Mouse (Mus musculus): Measurements from ENCODE around the gene Lcn2. TPM values are rescaled to one million over a fixed set of nuclear protein-coding genes. Genes with fewer than 3 reads are reported as not detected.

Gene Lcn2
- polyA plus RNA-seq, 2 experiments = 1.3 to 2.8 TPM

DNA sequence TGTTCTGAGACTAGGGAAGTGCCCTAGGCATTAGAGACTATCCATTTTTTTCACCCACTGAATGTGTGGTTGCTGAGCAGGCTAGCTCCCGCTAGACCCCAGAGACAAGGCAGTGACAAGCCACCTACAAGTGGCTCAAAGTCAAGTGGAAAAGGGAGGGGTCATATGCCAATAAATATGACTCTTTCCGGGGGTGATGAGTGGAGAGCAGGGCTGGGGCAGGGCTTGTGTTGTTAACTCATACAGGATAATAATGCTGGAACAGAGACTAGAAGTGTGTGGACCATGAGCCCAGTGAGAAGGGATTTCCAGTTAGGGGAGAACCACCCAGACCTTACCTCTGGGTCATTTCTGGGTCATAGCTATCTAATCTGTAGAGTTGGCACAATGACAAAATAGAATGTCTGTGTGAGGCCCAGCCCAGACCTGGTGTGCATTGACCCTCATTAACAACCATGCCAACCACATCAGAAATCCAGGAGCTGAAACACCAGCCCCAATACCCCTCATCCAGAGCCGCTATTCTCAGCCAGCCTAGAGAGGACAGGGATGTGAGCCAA lies 33.6 kb downstream of the Lcn2 start:
- H3K4me2 ChIP-seq (replicated peaks; ENCODE audit: low read depth, low read length, severe bottlenecking) = no peak overlapping the region
- no peak overlapping the region for H3K9ac ChIP-seq (ENCODE audit: low read depth, low read length, severe bottlenecking)
- no peaks in the 10 kb centered on the region for H3K27me3 ChIP-seq (ENCODE audit: control insufficient read depth, insufficient read depth, low read length)
- H3K9me3 ChIP-seq (ENCODE audit: control insufficient read depth, low read length) = no peaks in the 10 kb centered on the region
- TF ChIP-seq POLR2A (IDR thresholded peaks at IDR 0.05; ENCODE audit: borderline replicate concordance, extremely low read depth, insufficient read depth, insufficient read length) = no peak
- no peak overlapping the region for H3K4me3 ChIP-seq (replicated peaks; ENCODE audit: low read length)
- ATAC-seq (ENCODE audit: low FRiP score, low read depth) (no peak), DNase-seq (ENCODE audit: low spot score) (no peak)
- H3K36me3 ChIP-seq (ENCODE audit: control insufficient read depth, insufficient read depth, low read length) = peaks cover 3% of the 10 kb centered on the region
- H3K27ac ChIP-seq (replicated peaks; ENCODE audit: low read depth, low read length) = no peak overlapping the region
- peaks cover 16% of the 10 kb centered on the region; the same call in 1 of the 2 replicates for H3K4me1 ChIP-seq (ENCODE audit: control insufficient read depth, insufficient read depth, low read length)
- WGBS = 82% methylated on average over 3 of the region's 3 CpGs

DNA sequence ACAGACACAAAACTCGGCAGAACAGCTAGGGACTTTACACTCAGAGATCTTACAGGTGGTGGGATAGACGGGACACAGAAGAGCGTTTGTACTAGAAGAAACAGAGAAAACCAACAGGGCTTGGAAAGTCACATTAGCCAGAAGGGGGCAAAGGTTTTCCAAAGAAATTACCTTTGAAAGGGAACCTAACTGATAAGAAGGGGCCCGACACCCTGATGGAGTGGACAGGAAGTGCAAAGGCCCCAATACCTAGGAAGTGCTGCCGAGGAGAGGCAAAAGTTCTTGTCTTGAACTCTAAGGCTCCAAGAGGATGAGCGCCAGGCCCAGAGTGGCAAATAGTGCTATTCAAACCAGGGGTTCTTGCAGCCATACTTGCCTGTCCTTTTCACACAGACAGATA lies 34.2 kb downstream of the Lcn2 start:
- Histone ChIP-seq H3K4me1 (ENCODE audit: control insufficient read depth, insufficient read depth, low read length) (peaks cover 16% of the 10 kb centered on the region; the same call in 1 of the 2 replicates), H3K27me3 (ENCODE audit: control insufficient read depth, insufficient read depth, low read length) (no peaks in the 10 kb centered on the region), H3K9me3 (ENCODE audit: control insufficient read depth, low read length) (no peaks in the 10 kb centered on the region), H3K4me3 (replicated peaks; ENCODE audit: low read length) (no peak overlapping the region), H3K36me3 (ENCODE audit: control insufficient read depth, insufficient read depth, low read length) (peaks cover 9% of the 10 kb centered on the region), H3K27ac (replicated peaks; ENCODE audit: low read depth, low read length) (no peak overlapping the region), H3K9ac (ENCODE audit: low read depth, low read length, severe bottlenecking) (no peak overlapping the region), H3K4me2 (replicated peaks; ENCODE audit: low read depth, low read length, severe bottlenecking) (peak overlapping the region; percentile 79)
- WGBS = 58% methylated on average over 6 of the region's 6 CpGs
- TF ChIP-seq POLR2A (IDR thresholded peaks at IDR 0.05; ENCODE audit: borderline replicate concordance, extremely low read depth, insufficient read depth, insufficient read length) = no peak
- ATAC-seq (ENCODE audit: low FRiP score, low read depth) (no peak), DNase-seq (ENCODE audit: low spot score) (no peak)

DNA sequence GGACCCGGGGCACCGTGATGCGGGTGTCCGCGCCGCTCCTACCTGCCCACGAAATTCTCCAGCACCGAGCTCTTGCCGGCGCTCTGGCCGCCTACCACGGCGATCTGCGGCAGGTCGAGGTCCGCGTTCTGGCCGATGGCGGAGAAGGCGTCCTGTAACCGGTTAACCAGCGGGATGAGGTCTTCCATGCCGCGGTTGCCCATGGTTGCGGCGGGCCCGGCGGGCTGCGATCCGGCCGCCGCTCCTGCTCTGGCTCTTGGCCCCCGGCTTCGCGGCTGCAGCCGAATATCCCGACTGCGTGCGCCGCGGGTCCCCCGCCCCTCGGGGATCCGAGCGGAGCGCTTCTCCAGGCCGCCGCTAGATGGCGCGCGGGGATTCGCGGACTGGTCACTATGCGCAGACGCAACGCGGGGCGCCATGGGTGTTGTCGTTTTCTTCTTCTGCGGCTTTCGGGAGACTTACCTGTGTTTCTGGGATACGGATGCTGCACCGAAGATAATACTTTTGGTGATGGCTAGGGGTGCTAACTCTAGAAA lies 35.0 kb downstream of the Lcn2 start, which contains the start of gene Dnm1:
Gene Dnm1, minus strand, starts transcription at position 332 of the 536 bp plus-strand sequence.
- under 1% methylated on average over 46 of the region's 63 CpGs for WGBS
- peak within 1 kb of the TSS; percentile 80 for H3K4me3 ChIP-seq (replicated peaks; ENCODE audit: low read length)
- TF ChIP-seq POLR2A (IDR thresholded peaks at IDR 0.05; ENCODE audit: borderline replicate concordance, extremely low read depth, insufficient read depth, insufficient read length) = no peak
- no peaks in the 10 kb centered on the region for H3K9me3 ChIP-seq (ENCODE audit: control insufficient read depth, low read length)
- H3K36me3 ChIP-seq (ENCODE audit: control insufficient read depth, insufficient read depth, low read length) = peaks cover 16% of the 10 kb centered on the region
- H3K4me2 ChIP-seq (replicated peaks; ENCODE audit: low read depth, low read length, severe bottlenecking) = peak within 1 kb of the TSS; percentile 79
- peaks cover 16% of the 10 kb centered on the region; the same call in 1 of the 2 replicates for H3K4me1 ChIP-seq (ENCODE audit: control insufficient read depth, insufficient read depth, low read length)
- H3K27me3 ChIP-seq (ENCODE audit: control insufficient read depth, insufficient read depth, low read length) = no peaks in the 10 kb centered on the region
- DNase-seq (ENCODE audit: low spot score) (peak; percentile 90), ATAC-seq (ENCODE audit: low FRiP score, low read depth) (peak; percentile 88)
- H3K9ac ChIP-seq (ENCODE audit: low read depth, low read length, severe bottlenecking) = peak within 1 kb of the TSS; percentile 84
- H3K27ac ChIP-seq (replicated peaks; ENCODE audit: low read depth, low read length) = peak within 1 kb of the TSS; percentile 91

DNA sequence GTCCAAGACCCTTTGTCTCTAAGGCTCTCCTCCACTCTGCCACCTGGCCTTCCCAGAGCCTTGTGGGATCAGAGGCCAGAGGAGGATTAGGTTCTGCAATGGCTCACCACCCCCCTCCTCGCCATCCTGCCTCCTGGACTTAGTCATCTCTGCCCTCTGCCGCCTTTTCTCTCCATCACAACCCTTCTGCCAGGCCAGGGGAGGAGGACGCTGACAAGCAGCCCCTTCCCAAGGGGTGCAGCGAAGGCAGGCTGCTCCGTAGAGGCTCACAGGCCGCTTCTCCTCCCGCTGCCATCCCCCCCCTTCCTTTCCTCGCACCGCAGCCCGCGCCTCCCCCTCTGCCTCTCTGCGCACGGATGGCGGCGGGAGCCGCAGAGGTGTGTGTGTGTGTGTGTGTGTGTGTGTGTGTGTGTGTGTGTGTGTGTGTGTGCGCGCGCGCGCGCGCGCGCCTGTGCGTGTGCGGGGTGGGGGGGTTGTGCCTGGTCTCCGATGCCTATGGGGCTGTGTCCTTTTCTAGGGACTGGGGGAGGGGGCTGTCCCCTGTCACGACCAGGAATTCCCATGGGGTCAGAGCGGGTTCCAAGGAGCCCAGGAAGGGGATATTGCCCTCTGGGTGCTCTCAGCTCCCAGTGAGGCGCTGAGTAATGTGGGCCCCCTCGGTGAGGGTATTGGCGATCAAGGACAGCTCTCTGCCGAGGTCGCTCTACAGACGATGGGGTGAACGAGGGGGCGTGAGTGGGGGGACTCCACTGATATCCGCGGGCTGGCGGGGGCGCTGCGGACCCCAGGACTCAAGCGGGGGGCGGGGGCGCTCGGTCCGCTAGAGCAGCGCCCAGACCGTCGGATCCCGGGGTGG lies 35.7 kb downstream of the Lcn2 start, which contains the start of gene Ciz1:
Gene Ciz1, plus strand, starts transcription at position 177 of the 856 bp plus-strand sequence.
- WGBS = under 1% methylated on average over 33 of the region's 52 CpGs
- TF ChIP-seq POLR2A (IDR thresholded peaks at IDR 0.05; ENCODE audit: borderline replicate concordance, extremely low read depth, insufficient read depth, insufficient read length) = no peak
- DNase-seq (ENCODE audit: low spot score) (peak; percentile 21), ATAC-seq (ENCODE audit: low FRiP score, low read depth) (peak; percentile 53)
- H3K4me1 ChIP-seq (ENCODE audit: control insufficient read depth, insufficient read depth, low read length) = peaks cover 16% of the 10 kb centered on the region; the same call in 1 of the 2 replicates
- H3K36me3 ChIP-seq (ENCODE audit: control insufficient read depth, insufficient read depth, low read length) = peaks cover 17% of the 10 kb centered on the region
- peak within 1 kb of the TSS; percentile 80 for H3K4me3 ChIP-seq (replicated peaks; ENCODE audit: low read length)
- peak within 1 kb of the TSS; percentile 84 for H3K9ac ChIP-seq (ENCODE audit: low read depth, low read length, severe bottlenecking)
- H3K27me3 ChIP-seq (ENCODE audit: control insufficient read depth, insufficient read depth, low read length) = no peaks in the 10 kb centered on the region
- H3K4me2 ChIP-seq (replicated peaks; ENCODE audit: low read depth, low read length, severe bottlenecking) = peak within 1 kb of the TSS; percentile 79
- H3K9me3 ChIP-seq (ENCODE audit: control insufficient read depth, low read length) = no peaks in the 10 kb centered on the region
- peak within 1 kb of the TSS; percentile 91 for H3K27ac ChIP-seq (replicated peaks; ENCODE audit: low read depth, low read length)

GRCm38 (mm10) chr2:32351471-32351961 lies 36.5 kb downstream of the Lcn2 start:
- H3K36me3 ChIP-seq (ENCODE audit: control insufficient read depth, insufficient read depth, low read length) = peaks cover 22% of the 10 kb centered on the region
- H3K9ac ChIP-seq (ENCODE audit: low read depth, low read length, severe bottlenecking) = peak overlapping the region; percentile 84
- peak overlapping the region; percentile 80 for H3K4me3 ChIP-seq (replicated peaks; ENCODE audit: low read length)
- 42% methylated on average over 9 of the region's 9 CpGs for WGBS
- H3K4me2 ChIP-seq (replicated peaks; ENCODE audit: low read depth, low read length, severe bottlenecking) = peak overlapping the region; percentile 79
- H3K27me3 ChIP-seq (ENCODE audit: control insufficient read depth, insufficient read depth, low read length) = no peaks in the 10 kb centered on the region
- no peak for TF ChIP-seq POLR2A (IDR thresholded peaks at IDR 0.05; ENCODE audit: borderline replicate concordance, extremely low read depth, insufficient read depth, insufficient read length)
- ATAC-seq (ENCODE audit: low FRiP score, low read depth) (no peak), DNase-seq (ENCODE audit: low spot score) (no peak)
- H3K4me1 ChIP-seq (ENCODE audit: control insufficient read depth, insufficient read depth, low read length) = peaks cover 16% of the 10 kb centered on the region; the same call in 1 of the 2 replicates
- H3K27ac ChIP-seq (replicated peaks; ENCODE audit: low read depth, low read length) = peak overlapping the region; percentile 67; the same call in 1 of the 2 replicates
- no peaks in the 10 kb centered on the region for H3K9me3 ChIP-seq (ENCODE audit: control insufficient read depth, low read length)

Measured in limb, embryonic 14.5 days (tissue).